21 mouse cellular contexts compared by ENCODE assay signal in genomic region chr5:110589833-110590232, GRCm38 (mm10).
"Had no signal": no experiment of that assay in that cellular context is flagged by ENCODE, and none has a peak within 500 bp of the region (broad histone marks: within the 10 kb centered on the region; RNA-seq: fewer than 3 reads in every experiment).

No protein-coding gene starts in this region.

- ATAC-seq: liver, postnatal 0 days; lung, postnatal 0 days; midbrain, embryonic 16.5 days had no signal

- DNase-seq: liver, postnatal 0 days; lung, adult 2 months; lung, postnatal 14 days; lung, postnatal 36 days; midbrain, embryonic 14.5 days; retina, postnatal 1 day; right cerebral cortex, adult 18-20 months; right cerebral cortex, postnatal 25 days; right cerebral cortex, postnatal 4 days; spleen, adult 18-20 months; thymus, adult 18-20 months; thymus, postnatal 14 days; thymus, postnatal 36 days had no signal

- H3K9me3 ChIP-seq: liver, embryonic 15.5 days; lung, embryonic 15.5 days; megakaryocyte, embryonic 14.5 days; midbrain, embryonic 12.5 days; neural tube, embryonic 12.5 days had no signal

- H3K4me2 ChIP-seq: liver, embryonic 15.5 days; lung, embryonic 15.5 days; midbrain, embryonic 12.5 days; neural tube, embryonic 12.5 days had no signal

- H3K27ac ChIP-seq: liver, embryonic 15.5 days; lung, embryonic 15.5 days; macrophage; midbrain, embryonic 12.5 days; neural tube, embryonic 12.5 days had no signal

- H3K27me3 ChIP-seq: lung, embryonic 15.5 days; midbrain, embryonic 12.5 days; neural tube, embryonic 12.5 days had no signal

- H3K36me3 ChIP-seq: liver, embryonic 15.5 days; lung, embryonic 15.5 days; midbrain, embryonic 12.5 days; neural tube, embryonic 12.5 days had no signal

- H3K9ac ChIP-seq: liver, embryonic 15.5 days; liver, postnatal 0 days; lung, embryonic 15.5 days; midbrain, embryonic 12.5 days; neural tube, embryonic 12.5 days had no signal

- H3K4me3 ChIP-seq: liver, embryonic 15.5 days; lung, embryonic 15.5 days; megakaryocyte, embryonic 14.5 days; midbrain, embryonic 12.5 days; neural tube, embryonic 12.5 days had no signal

- H3K4me1 ChIP-seq: liver, embryonic 15.5 days; lung, embryonic 15.5 days; midbrain, embryonic 12.5 days; neural tube, embryonic 12.5 days had no signal
